Mouse (Mus musculus): Measurements from ENCODE around the gene Cebpa. TPM values are rescaled to one million over a fixed set of nuclear protein-coding genes. Genes with fewer than 3 reads are reported as not detected.

The Cebpa gene
- polyA plus RNA-seq, 1 experiment from 2014 or later = 0.74 TPM

GRCm38 (mm10) chr7:35137524-35137923 is 18.4 kb downstream of the Cebpa start:
- H3K27me3 ChIP-seq (replicated peaks) = no peaks in the 10 kb centered on the region
- no peak overlapping the region for H3K4me2 ChIP-seq (replicated peaks)
- 85% methylated on average over 1 of the region's 1 CpGs for WGBS
- no peak overlapping the region for H3K27ac ChIP-seq
- no peak overlapping the region for H3K9ac ChIP-seq
- ATAC-seq (ENCODE audit: low FRiP score, low read depth) = no peak
- no peaks in the 10 kb centered on the region for H3K36me3 ChIP-seq
- no peaks in the 10 kb centered on the region for H3K4me1 ChIP-seq
- H3K9me3 ChIP-seq = no peaks in the 10 kb centered on the region
- no peak overlapping the region for H3K4me3 ChIP-seq

- no peak for ATAC-seq (ENCODE audit: low FRiP score, low read depth)
Observed at GRCm38 (mm10) chr7:35138481-35138880, 19.4 kb downstream of the Cebpa start.

GRCm38 (mm10) chr7:35139880-35140279 is 20.8 kb downstream of the Cebpa start:
- Histone ChIP-seq H3K4me2 (replicated peaks) (no peak overlapping the region), H3K9me3 (no peaks in the 10 kb centered on the region), H3K27me3 (replicated peaks) (no peaks in the 10 kb centered on the region), H3K4me3 (no peak overlapping the region), H3K9ac (no peak overlapping the region), H3K4me1 (no peaks in the 10 kb centered on the region), H3K36me3 (no peaks in the 10 kb centered on the region), H3K27ac (no peak overlapping the region)
- no peak for ATAC-seq (ENCODE audit: low FRiP score, low read depth)
- 86% methylated on average over 5 of the region's 5 CpGs for WGBS

More at GRCm38 (mm10) chr7:35138481-35138880, 19.4 kb downstream of the Cebpa start:
- WGBS = 67% methylated on average over 4 of the region's 4 CpGs
- H3K27ac ChIP-seq = no peak overlapping the region
- H3K27me3 ChIP-seq (replicated peaks) = no peaks in the 10 kb centered on the region
- H3K9me3 ChIP-seq = no peaks in the 10 kb centered on the region
- no peak overlapping the region for H3K4me3 ChIP-seq
- no peaks in the 10 kb centered on the region for H3K36me3 ChIP-seq
- no peaks in the 10 kb centered on the region for H3K4me1 ChIP-seq
- no peak overlapping the region for H3K4me2 ChIP-seq (replicated peaks)
- no peak overlapping the region for H3K9ac ChIP-seq

GRCm38 (mm10) chr7:35141519-35141918 is 22.4 kb downstream of the Cebpa start:
- Histone ChIP-seq H3K36me3 (no peaks in the 10 kb centered on the region), H3K27ac (no peak overlapping the region), H3K9me3 (no peaks in the 10 kb centered on the region), H3K4me2 (replicated peaks) (no peak overlapping the region), H3K27me3 (replicated peaks) (no peaks in the 10 kb centered on the region), H3K9ac (no peak overlapping the region), H3K4me3 (no peak overlapping the region), H3K4me1 (no peaks in the 10 kb centered on the region)
- WGBS = 76% methylated on average over 5 of the region's 5 CpGs
- no peak for ATAC-seq (ENCODE audit: low FRiP score, low read depth)

- no peak overlapping the region for H3K27ac ChIP-seq
- H3K27me3 ChIP-seq (replicated peaks) = no peaks in the 10 kb centered on the region
- no peak overlapping the region for H3K4me2 ChIP-seq (replicated peaks)
- no peaks in the 10 kb centered on the region for H3K36me3 ChIP-seq
- whole genome bisulfite sequencing = 76% methylated on average over 8 of the region's 8 CpGs
- no peak for ATAC-seq (ENCODE audit: low FRiP score, low read depth)
- no peak overlapping the region for H3K4me3 ChIP-seq
- 0 out of 2 replicates have a peak, but pooled peaks cover 2% of the 10 kb centered on the region for H3K4me1 ChIP-seq
- H3K9ac ChIP-seq = no peak overlapping the region
- H3K9me3 ChIP-seq = no peaks in the 10 kb centered on the region
Observed at GRCm38 (mm10) chr7:35142522-35142921, 23.4 kb downstream of the Cebpa start.

- H3K27me3 ChIP-seq (replicated peaks) = no peaks in the 10 kb centered on the region
- H3K4me2 ChIP-seq (replicated peaks) = no peak overlapping the region
- no peak overlapping the region for H3K27ac ChIP-seq
- no peaks in the 10 kb centered on the region for H3K9me3 ChIP-seq
- no peak for ATAC-seq (ENCODE audit: low FRiP score, low read depth)
- H3K4me3 ChIP-seq = no peak overlapping the region
- no peak overlapping the region for H3K9ac ChIP-seq
- 0 out of 2 replicates have a peak, but pooled peaks cover 4% of the 10 kb centered on the region for H3K4me1 ChIP-seq
- WGBS = 65% methylated on average over 6 of the region's 6 CpGs
- H3K36me3 ChIP-seq = no peaks in the 10 kb centered on the region
Observed at GRCm38 (mm10) chr7:35143864-35144618, 24.9 kb downstream of the Cebpa start.

- H3K9me3 ChIP-seq = no peaks in the 10 kb centered on the region
- WGBS = 82% methylated on average over 9 of the region's 9 CpGs
- no peak overlapping the region for H3K27ac ChIP-seq
- no peak overlapping the region for H3K9ac ChIP-seq
- 0 out of 2 replicates have a peak, but pooled peaks cover 4% of the 10 kb centered on the region for H3K4me1 ChIP-seq
- H3K27me3 ChIP-seq (replicated peaks) = no peaks in the 10 kb centered on the region
- H3K4me3 ChIP-seq = no peak overlapping the region
- no peaks in the 10 kb centered on the region for H3K36me3 ChIP-seq
- H3K4me2 ChIP-seq (replicated peaks) = no peak overlapping the region
- no peak for ATAC-seq (ENCODE audit: low FRiP score, low read depth)
Observed at GRCm38 (mm10) chr7:35145068-35145467, 26.0 kb downstream of the Cebpa start.

GRCm38 (mm10) chr7:35146269-35146668 is 27.2 kb downstream of the Cebpa start:
- Histone ChIP-seq H3K4me2 (replicated peaks) (no peak overlapping the region), H3K27ac (no peak overlapping the region), H3K9me3 (no peaks in the 10 kb centered on the region), H3K4me1 (0 out of 2 replicates have a peak, but pooled peaks cover 4% of the 10 kb centered on the region), H3K9ac (no peak overlapping the region), H3K27me3 (replicated peaks) (no peaks in the 10 kb centered on the region), H3K36me3 (no peaks in the 10 kb centered on the region), H3K4me3 (no peak overlapping the region)
- ATAC-seq (ENCODE audit: low FRiP score, low read depth) = no peak
- WGBS = 92% methylated on average over 10 of the region's 10 CpGs

- H3K36me3 ChIP-seq = no peaks in the 10 kb centered on the region
- H3K4me3 ChIP-seq = no peak overlapping the region
- ATAC-seq (ENCODE audit: low FRiP score, low read depth) = no peak
- H3K9ac ChIP-seq = no peak overlapping the region
- 79% methylated on average over 15 of the region's 15 CpGs for WGBS
- H3K27me3 ChIP-seq (replicated peaks) = no peaks in the 10 kb centered on the region
- H3K4me2 ChIP-seq (replicated peaks) = no peak overlapping the region
- 0 out of 2 replicates have a peak, but pooled peaks cover 4% of the 10 kb centered on the region for H3K4me1 ChIP-seq
- no peaks in the 10 kb centered on the region for H3K9me3 ChIP-seq
- no peak overlapping the region for H3K27ac ChIP-seq
Observed at GRCm38 (mm10) chr7:35149616-35150433, 30.7 kb downstream of the Cebpa start.

GRCm38 (mm10) chr7:35150860-35151259 is 31.8 kb downstream of the Cebpa start:
- Histone ChIP-seq H3K4me2 (replicated peaks) (no peak overlapping the region), H3K27ac (no peak overlapping the region), H3K4me3 (no peak overlapping the region), H3K4me1 (0 out of 2 replicates have a peak, but pooled peaks cover 4% of the 10 kb centered on the region), H3K27me3 (replicated peaks) (no peaks in the 10 kb centered on the region), H3K9ac (no peak overlapping the region), H3K9me3 (no peaks in the 10 kb centered on the region), H3K36me3 (no peaks in the 10 kb centered on the region)
- WGBS = 85% methylated on average over 5 of the region's 5 CpGs
- no peak for ATAC-seq (ENCODE audit: low FRiP score, low read depth)

- Histone ChIP-seq H3K36me3 (no peaks in the 10 kb centered on the region), H3K27ac (no peak overlapping the region), H3K9ac (no peak overlapping the region), H3K4me1 (no peaks in the 10 kb centered on the region), H3K4me2 (replicated peaks) (no peak overlapping the region), H3K4me3 (no peak overlapping the region), H3K27me3 (replicated peaks) (no peaks in the 10 kb centered on the region), H3K9me3 (no peaks in the 10 kb centered on the region)
- ATAC-seq (ENCODE audit: low FRiP score, low read depth) = no peak
- WGBS = 83% methylated on average over 12 of the region's 12 CpGs
Observed at GRCm38 (mm10) chr7:35154449-35154848, 35.4 kb downstream of the Cebpa start.

Measured in neural tube, embryonic 12.5 days (tissue).